ENCODE assay signal across 8 mouse cellular contexts in the genomic region with DNA sequence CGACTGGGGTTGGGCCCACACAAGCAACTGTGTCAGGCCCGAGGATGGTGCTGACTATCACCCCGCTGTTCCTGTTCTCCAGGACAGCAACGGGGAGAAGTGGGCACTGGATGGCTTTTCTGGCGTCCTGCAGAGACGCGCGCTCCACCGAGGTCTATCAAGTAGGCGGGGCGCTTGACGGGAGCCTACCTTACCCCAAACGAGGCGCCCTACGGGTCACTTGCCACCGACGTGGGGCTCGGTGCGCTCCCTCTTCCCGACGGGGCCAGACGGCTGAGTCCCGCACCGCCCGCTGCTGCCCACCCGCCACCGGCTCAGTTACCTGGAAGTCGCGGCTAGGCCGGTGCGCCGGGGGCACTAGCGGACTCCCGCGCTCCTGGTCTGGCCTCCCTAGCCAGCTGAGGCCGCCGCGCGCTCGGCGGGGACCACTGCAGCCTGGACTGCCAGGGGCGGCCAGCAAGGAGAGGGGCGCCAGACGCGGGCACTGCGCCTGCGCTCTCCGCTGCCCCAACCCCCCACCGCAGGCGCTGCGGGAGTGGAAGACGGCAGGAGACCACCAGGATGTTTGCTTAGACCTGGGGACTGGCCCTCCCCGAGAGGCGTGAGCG. TPM values are rescaled to one million over a fixed set of nuclear protein-coding genes. Genes with fewer than 3 reads are reported as not detected.
DNase-seq lines count a peak whose midpoint lies in the region; ATAC-seq lines count a peak whose summit lies in the region.

A gene (minus strand): TSS at position 465 of the 608 bp plus-strand sequence.

- peak; percentile 83 for ATAC-seq in embryonic facial prominence, embryonic 12.5 days (ENCODE audit: insufficient number of reproducible peaks, insufficient read depth, low FRiP score, low TSS enrichment)
- peak; percentile 67 for ATAC-seq in heart, embryonic 16.5 days (replicated peaks; ENCODE audit: extremely low read depth, insufficient read depth, low FRiP score)
- ATAC-seq in liver, embryonic 16.5 days (ENCODE audit: low read depth), result peak; percentile 30; the same call in 1 of the 2 replicates
- ATAC-seq in neural tube, embryonic 12.5 days (ENCODE audit: low FRiP score, low read depth), result peak; percentile 92

- H3K36me3 ChIP-seq in embryonic facial prominence, embryonic 12.5 days, result no peaks in the 10 kb centered on the region
- H3K36me3 ChIP-seq in heart, embryonic 16.5 days (ENCODE audit: control insufficient read depth, insufficient read depth), result no peaks in the 10 kb centered on the region
- H3K36me3 ChIP-seq in liver, embryonic 16.5 days (ENCODE audit: control insufficient read depth, insufficient read depth), result no peaks in the 10 kb centered on the region
- no peaks in the 10 kb centered on the region for H3K36me3 ChIP-seq in neural tube, embryonic 12.5 days

- no peaks in the 10 kb centered on the region for H3K9me3 ChIP-seq in embryonic facial prominence, embryonic 12.5 days
- no peaks in the 10 kb centered on the region for H3K9me3 ChIP-seq in heart, embryonic 16.5 days (replicated peaks; ENCODE audit: control insufficient read depth, low read length)
- no peaks in the 10 kb centered on the region for H3K9me3 ChIP-seq in liver, embryonic 16.5 days (replicated peaks; ENCODE audit: control insufficient read depth, low read length)
- H3K9me3 ChIP-seq in neural tube, embryonic 12.5 days, result no peaks in the 10 kb centered on the region

- no peak within 1 kb of the TSS for H3K27ac ChIP-seq in embryonic facial prominence, embryonic 12.5 days
- peak within 1 kb of the TSS; percentile 63; the same call in 1 of the 2 replicates for H3K27ac ChIP-seq in heart, embryonic 16.5 days (ENCODE audit: low read length)
- H3K27ac ChIP-seq in liver, embryonic 16.5 days (ENCODE audit: low read length), result no peak within 1 kb of the TSS
- H3K27ac ChIP-seq in neural tube, embryonic 12.5 days, result no peak within 1 kb of the TSS

- WGBS in embryonic facial prominence, embryonic 12.5 days, result under 1% methylated on average over 55 of the region's 55 CpGs
- WGBS in heart, embryonic 16.5 days, result under 1% methylated on average over 55 of the region's 55 CpGs
- under 1% methylated on average over 53 of the region's 55 CpGs for WGBS in liver, embryonic 16.5 days (ENCODE audit: insufficient replicate concordance)
- under 1% methylated on average over 55 of the region's 55 CpGs for WGBS in neural tube, embryonic 12.5 days

- peak within 1 kb of the TSS; percentile 68 for H3K4me3 ChIP-seq in embryonic facial prominence, embryonic 12.5 days
- H3K4me3 ChIP-seq in heart, embryonic 16.5 days (ENCODE audit: low read length), result peak within 1 kb of the TSS; percentile 85
- H3K4me3 ChIP-seq in liver, embryonic 16.5 days (ENCODE audit: low read depth, low read length), result peak within 1 kb of the TSS; percentile 52
- peak within 1 kb of the TSS; percentile 65 for H3K4me3 ChIP-seq in neural tube, embryonic 12.5 days

- peak; percentile 45 for DNase-seq in ES-CJ7 (ENCODE audit: low read depth, low spot score)
- peak; percentile 41 for DNase-seq in adrenal gland, postnatal 25 days
- peak; percentile 37 to 55 for DNase-seq in kidney, postnatal 25 days
- DNase-seq in spleen, postnatal 36 days (ENCODE audit: low spot score in 2 of 2), result no peak

- peaks cover 6% of the 10 kb centered on the region; the same call in 1 of the 2 replicates for H3K4me1 ChIP-seq in embryonic facial prominence, embryonic 12.5 days
- peaks cover 5% of the 10 kb centered on the region for H3K4me1 ChIP-seq in heart, embryonic 16.5 days (ENCODE audit: control insufficient read depth, insufficient read depth, low read length)
- H3K4me1 ChIP-seq in liver, embryonic 16.5 days (ENCODE audit: control insufficient read depth, low read depth, low read length), result peaks cover 2% of the 10 kb centered on the region; the same call in 1 of the 2 replicates
- peaks cover 9% of the 10 kb centered on the region; the same call in 1 of the 2 replicates for H3K4me1 ChIP-seq in neural tube, embryonic 12.5 days

- H3K9ac ChIP-seq in embryonic facial prominence, embryonic 12.5 days, result peak within 1 kb of the TSS; percentile 69
- H3K9ac ChIP-seq in heart, embryonic 16.5 days (ENCODE audit: low read length), result peak within 1 kb of the TSS; percentile 76
- peak within 1 kb of the TSS; percentile 3; the same call in 1 of the 2 replicates for H3K9ac ChIP-seq in liver, embryonic 16.5 days (ENCODE audit: low read depth, low read length)
- H3K9ac ChIP-seq in neural tube, embryonic 12.5 days, result peak within 1 kb of the TSS; percentile 58

- H3K4me2 ChIP-seq in embryonic facial prominence, embryonic 12.5 days (replicated peaks), result peak within 1 kb of the TSS; percentile 73
- peak within 1 kb of the TSS; percentile 93 for H3K4me2 ChIP-seq in heart, embryonic 16.5 days (ENCODE audit: low read depth, low read length)
- peak within 1 kb of the TSS; percentile 69 for H3K4me2 ChIP-seq in liver, embryonic 16.5 days (ENCODE audit: low read depth, low read length)
- peak within 1 kb of the TSS; percentile 85 for H3K4me2 ChIP-seq in neural tube, embryonic 12.5 days (replicated peaks)

- H3K27me3 ChIP-seq in embryonic facial prominence, embryonic 12.5 days, result peaks cover 4% of the 10 kb centered on the region; the same call in 1 of the 2 replicates
- H3K27me3 ChIP-seq in heart, embryonic 16.5 days (ENCODE audit: control insufficient read depth, insufficient read depth, low read length), result no peaks in the 10 kb centered on the region
- H3K27me3 ChIP-seq in liver, embryonic 16.5 days (ENCODE audit: control insufficient read depth, insufficient read depth, low read depth, low read length), result peaks cover 20% of the 10 kb centered on the region
- no peaks in the 10 kb centered on the region for H3K27me3 ChIP-seq in neural tube, embryonic 12.5 days (replicated peaks)

RNA-seq across cellular contexts. Expression of the gene that starts here (rescaled TPM):
- 7.6 and 8.4 TPM in 2 replicates for total RNA-seq in adrenal gland, postnatal 25 days (2021)
- polyA plus RNA-seq in embryonic facial prominence, embryonic 12.5 days (2016; fragmentation: Nextera tagmentation; extraction: Ambion mirVana), result 4.4 and 5.2 TPM in 2 replicates
- 9.6 and 11.2 TPM in 2 replicates for polyA plus RNA-seq in heart, embryonic 16.5 days (2015; fragmentation: Nextera tagmentation; extraction: Ambion mirVana)
- 1.4 and 1.6 TPM in 2 replicates for polyA plus RNA-seq in liver, embryonic 16.5 days (2015; fragmentation: Nextera tagmentation; extraction: Ambion mirVana)
- 8.3 and 10.4 TPM in 2 replicates for polyA plus RNA-seq in neural tube, embryonic 12.5 days (2016; fragmentation: Nextera tagmentation; extraction: Ambion mirVana)

Comparison
In these comparisons a context has a peak if more than half of its experiments do, and no peak if none do; other contexts are left out.
1. DNase-seq: peak in ES-CJ7 (single experiment), adrenal gland, postnatal 25 days (single experiment) and kidney, postnatal 25 days (2 of 2); none in spleen, postnatal 36 days (0 of 2).
2. ATAC-seq: peak in every context shown above with its lines; median percentile 92 in neural tube, embryonic 12.5 days; 83 in embryonic facial prominence, embryonic 12.5 days; 67 in heart, embryonic 16.5 days; 30 in liver, embryonic 16.5 days.
3. H3K9ac ChIP-seq: peak in every context shown above with its lines; median percentile 76 in heart, embryonic 16.5 days; 69 in embryonic facial prominence, embryonic 12.5 days; 58 in neural tube, embryonic 12.5 days; 3 in liver, embryonic 16.5 days.
4. Peak in every context shown above with its lines, with median percentiles within 50 percentile points of each other: H3K4me2 ChIP-seq and H3K4me3 ChIP-seq.